ENCODE assay signal across 8 mouse cellular contexts in the genomic region with DNA sequence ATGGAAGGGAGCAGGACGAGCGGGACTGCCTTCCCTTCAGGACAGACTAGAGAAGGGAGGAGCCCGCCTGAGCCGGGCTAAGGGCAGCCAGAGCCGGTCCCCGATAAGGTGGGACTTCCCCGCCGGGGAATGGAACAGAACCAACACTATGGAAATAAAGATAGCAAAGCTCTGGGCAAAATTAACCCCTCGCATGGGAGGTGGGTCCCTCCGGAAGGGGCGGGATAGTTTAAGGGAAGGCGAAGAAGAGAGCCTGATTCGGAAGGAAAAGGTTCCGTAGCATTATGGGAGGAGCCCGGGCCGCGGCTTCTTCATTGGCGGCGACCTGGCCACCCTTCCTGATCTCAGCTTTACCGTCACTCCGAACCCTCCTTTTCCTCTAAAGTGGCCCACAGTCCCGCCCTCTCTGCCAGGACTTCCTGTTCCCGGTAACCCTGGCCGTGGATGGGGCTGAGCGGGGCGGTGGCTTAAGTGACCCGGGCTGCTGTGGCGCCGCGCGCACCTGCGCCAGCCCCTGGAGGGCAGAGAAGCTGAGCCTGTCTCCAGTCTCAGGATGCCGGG. TPM values are rescaled to one million over a fixed set of nuclear protein-coding genes. Genes with fewer than 3 reads are reported as not detected.
DNase-seq lines count a peak whose midpoint lies in the region; ATAC-seq and TF ChIP-seq lines count a peak whose summit lies in the region.

Gene Rnf31 (plus strand): TSS at position 378 of the 561 bp plus-strand sequence.

- peak within 1 kb of the TSS; percentile 95 for H3K4me2 ChIP-seq in heart, embryonic 12.5 days
- peak within 1 kb of the TSS; percentile 96 for H3K4me2 ChIP-seq in kidney, postnatal 0 days (ENCODE audit: low read length)
- peak within 1 kb of the TSS; percentile 97 for H3K4me2 ChIP-seq in liver, embryonic 11.5 days
- peak within 1 kb of the TSS; percentile 92 for H3K4me2 ChIP-seq in stomach, embryonic 16.5 days (ENCODE audit: low read depth, low read length)

- H3K27ac ChIP-seq in heart, embryonic 12.5 days (ENCODE audit: poor library complexity, severe bottlenecking): peak within 1 kb of the TSS; percentile 98
- H3K27ac ChIP-seq in kidney, postnatal 0 days: peak within 1 kb of the TSS; percentile 99
- peak within 1 kb of the TSS; percentile 78 for H3K27ac ChIP-seq in liver, embryonic 11.5 days (ENCODE audit: low read depth, low read length)
- H3K27ac ChIP-seq in stomach, embryonic 16.5 days (ENCODE audit: low read length): peak within 1 kb of the TSS; percentile 100

- under 1% methylated on average over 33 of the region's 33 CpGs for WGBS in heart, embryonic 12.5 days
- under 1% methylated on average over 33 of the region's 33 CpGs for WGBS in kidney, postnatal 0 days
- under 1% methylated on average over 33 of the region's 33 CpGs for WGBS in liver, embryonic 11.5 days
- WGBS in stomach, embryonic 16.5 days: under 1% methylated on average over 33 of the region's 33 CpGs

- peak; percentile 88 for ATAC-seq in erythroid progenitor cell, adult 5-6 weeks (replicated peaks; ENCODE audit: low FRiP score, poor library complexity, severe bottlenecking)
- ATAC-seq in heart, embryonic 12.5 days (ENCODE audit: insufficient number of reproducible peaks, low FRiP score): peak; percentile 90
- peak; percentile 91 for ATAC-seq in kidney, postnatal 0 days (replicated peaks; ENCODE audit: low FRiP score, low read depth)
- ATAC-seq in liver, embryonic 11.5 days (replicated peaks; ENCODE audit: low FRiP score): peak; percentile 90
- ATAC-seq in stomach, embryonic 16.5 days (ENCODE audit: insufficient read depth, low FRiP score): peak; percentile 90

- H3K27me3 ChIP-seq in heart, embryonic 12.5 days (replicated peaks): no peaks in the 10 kb centered on the region
- no peaks in the 10 kb centered on the region for H3K27me3 ChIP-seq in kidney, postnatal 0 days (ENCODE audit: insufficient read depth, low read length)
- no peaks in the 10 kb centered on the region for H3K27me3 ChIP-seq in liver, embryonic 11.5 days (replicated peaks; ENCODE audit: control insufficient read depth, insufficient read depth, low read length)
- no peaks in the 10 kb centered on the region for H3K27me3 ChIP-seq in stomach, embryonic 16.5 days (ENCODE audit: control insufficient read depth, insufficient read depth, low read length)

- peak within 1 kb of the TSS; percentile 95 for H3K9ac ChIP-seq in heart, embryonic 12.5 days
- peak within 1 kb of the TSS; percentile 92 for H3K9ac ChIP-seq in kidney, postnatal 0 days (ENCODE audit: low read depth, low read length)
- H3K9ac ChIP-seq in liver, embryonic 11.5 days (ENCODE audit: low read depth, low read length): peak within 1 kb of the TSS; percentile 97
- peak within 1 kb of the TSS; percentile 86 for H3K9ac ChIP-seq in stomach, embryonic 16.5 days (ENCODE audit: low read length)

- H3K4me1 ChIP-seq in heart, embryonic 12.5 days (replicated peaks): peaks cover 25% of the 10 kb centered on the region
- H3K4me1 ChIP-seq in kidney, postnatal 0 days (replicated peaks; ENCODE audit: insufficient read depth, low read length): peaks cover 15% of the 10 kb centered on the region; the same call in 1 of the 2 replicates
- peaks cover 29% of the 10 kb centered on the region for H3K4me1 ChIP-seq in liver, embryonic 11.5 days (replicated peaks; ENCODE audit: control insufficient read depth, insufficient read depth, low read length)
- peaks cover 22% of the 10 kb centered on the region for H3K4me1 ChIP-seq in stomach, embryonic 16.5 days (ENCODE audit: control insufficient read depth, insufficient read depth, low read length)

- TF ChIP-seq CTCF in kidney, postnatal 0 days (IDR thresholded peaks at IDR 0.05; ENCODE audit: low read depth): no peak

- peaks cover 41% of the 10 kb centered on the region for H3K36me3 ChIP-seq in heart, embryonic 12.5 days
- peaks cover 28% of the 10 kb centered on the region for H3K36me3 ChIP-seq in kidney, postnatal 0 days (ENCODE audit: insufficient read depth, low read length)
- H3K36me3 ChIP-seq in liver, embryonic 11.5 days (ENCODE audit: control insufficient read depth, insufficient read depth, low read length): peaks cover 17% of the 10 kb centered on the region
- peaks cover 19% of the 10 kb centered on the region; the same call in 1 of the 2 replicates for H3K36me3 ChIP-seq in stomach, embryonic 16.5 days (ENCODE audit: control insufficient read depth, insufficient read depth, low read length)

- H3K9me3 ChIP-seq in heart, embryonic 12.5 days (replicated peaks): no peaks in the 10 kb centered on the region
- H3K9me3 ChIP-seq in kidney, postnatal 0 days (replicated peaks; ENCODE audit: low read length): no peaks in the 10 kb centered on the region
- no peaks in the 10 kb centered on the region for H3K9me3 ChIP-seq in liver, embryonic 11.5 days (ENCODE audit: control insufficient read depth, low read length)
- no peaks in the 10 kb centered on the region for H3K9me3 ChIP-seq in stomach, embryonic 16.5 days (replicated peaks; ENCODE audit: control insufficient read depth, low read length)

- H3K4me3 ChIP-seq in heart, embryonic 12.5 days: peak within 1 kb of the TSS; percentile 98
- peak within 1 kb of the TSS; percentile 94 for H3K4me3 ChIP-seq in kidney, postnatal 0 days (replicated peaks; ENCODE audit: low read depth, low read length)
- peak within 1 kb of the TSS; percentile 99 for H3K4me3 ChIP-seq in liver, embryonic 11.5 days (ENCODE audit: low read depth, low read length)
- H3K4me3 ChIP-seq in stomach, embryonic 16.5 days (replicated peaks; ENCODE audit: low read length): peak within 1 kb of the TSS; percentile 94

- DNase-seq in CD4-positive, CD25-positive, alpha-beta regulatory T cell, adult 2 months (ENCODE audit: low read depth, low spot score): peak; percentile 93
- peak; percentile 89 for DNase-seq in brain, embryonic 18.5 days (ENCODE audit: low read depth, low spot score)
- peak; percentile 99 for DNase-seq in kidney, postnatal 0 days (ENCODE audit: low spot score)
- peak; percentile 91 for DNase-seq in liver, embryonic 11.5 days (ENCODE audit: low spot score)
- DNase-seq in naive thymus-derived CD4-positive, alpha-beta T cell, adult 2 months (ENCODE audit: low read depth): peak; percentile 89

RNA-seq across cellular contexts. Expression of gene Rnf31, which starts in this region (rescaled TPM):
- 20.2 and 22.2 TPM in 2 replicates for total RNA-seq in erythroid progenitor cell, adult 5-6 weeks (2015; ENCODE audit: low replicate concordance)
- 31.8 and 34.7 TPM in 2 replicates for total RNA-seq in erythroid progenitor cell, adult 5-6 weeks (2017; ENCODE audit: low replicate concordance)
- polyA plus RNA-seq in heart, embryonic 12.5 days (2016; fragmentation: Nextera tagmentation; extraction: Ambion mirVana): 16.4 and 16.8 TPM in 2 replicates
- polyA plus RNA-seq in kidney, postnatal 0 days (2015; fragmentation: Nextera tagmentation; extraction: Ambion mirVana): 17.9 TPM in 2 replicates
- polyA plus RNA-seq in liver, embryonic 11.5 days (2014; fragmentation: Nextera tagmentation; extraction: Ambion mirVana): 21.2 and 23.1 TPM in 2 replicates
- 18.1 and 19.1 TPM in 2 replicates for polyA plus RNA-seq in stomach, embryonic 16.5 days (2015; fragmentation: Nextera tagmentation; extraction: Ambion mirVana)

Comparison
In these comparisons a context has a peak if more than half of its experiments do, and no peak if none do; other contexts are left out.
1. Peak in every context shown above with its lines: DNase-seq, ATAC-seq, H3K4me3 ChIP-seq and H3K27ac ChIP-seq.